Mouse (Mus musculus) urinary bladder, postnatal 25 days (tissue): ENCODE results near the gene Tex13c2.

Experiments used
- DNase-seq: peaks from one replicate; pipeline ENCODE4 v3.0.0; 2022; ENCODE audit warnings: low spot score

Gene Tex13c2

DNA sequence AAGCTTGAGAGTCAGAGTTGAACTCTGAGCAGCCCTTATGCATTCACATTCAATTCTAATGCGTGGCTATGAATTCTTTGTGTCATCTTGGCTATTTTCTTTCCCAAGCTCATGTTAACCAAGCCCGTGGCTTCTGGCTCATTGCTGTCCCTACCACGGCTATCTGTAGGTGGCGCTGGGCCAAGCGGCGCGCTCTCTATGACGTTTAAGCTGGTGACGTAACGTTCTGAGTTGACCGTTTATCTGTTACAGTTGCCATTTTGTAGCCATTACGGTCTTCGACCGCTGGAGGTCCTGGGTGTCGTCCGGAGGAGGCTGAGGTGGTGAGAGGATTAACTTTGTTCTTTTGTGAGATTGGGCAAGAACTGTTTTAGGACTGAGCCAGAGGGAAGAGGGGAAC is at the start of gene Tex13c2:
TSS of gene Tex13c2 (plus strand) at position 246 of the 400 bp plus-strand sequence.
- DNase-seq = no peak

GRCm38 (mm10) chrX:42450305-42450704 is 39.2 kb upstream of the Tex13c2 start:
- DNase-seq = no peak

DNA sequence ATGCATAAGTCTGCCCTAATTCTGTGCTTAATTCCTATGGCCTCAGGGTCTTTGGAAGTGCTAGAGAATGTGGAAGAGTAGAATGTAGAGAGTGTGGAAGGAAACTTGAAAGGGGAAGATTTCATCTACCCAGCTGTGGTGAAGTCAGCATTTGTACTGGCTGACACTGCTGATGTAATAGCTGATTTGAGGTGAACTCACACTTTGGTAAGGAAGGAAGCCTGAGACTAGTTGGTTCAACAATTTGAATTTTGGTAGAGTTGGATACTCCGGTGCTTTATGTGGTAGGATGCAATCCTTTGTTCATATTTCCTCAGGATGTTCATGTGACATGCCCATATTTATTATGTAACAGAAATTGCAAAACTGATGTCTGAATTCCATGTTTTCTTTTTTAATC is 36.5 kb upstream of the Tex13c2 start:
- DNase-seq = no peak

DNA sequence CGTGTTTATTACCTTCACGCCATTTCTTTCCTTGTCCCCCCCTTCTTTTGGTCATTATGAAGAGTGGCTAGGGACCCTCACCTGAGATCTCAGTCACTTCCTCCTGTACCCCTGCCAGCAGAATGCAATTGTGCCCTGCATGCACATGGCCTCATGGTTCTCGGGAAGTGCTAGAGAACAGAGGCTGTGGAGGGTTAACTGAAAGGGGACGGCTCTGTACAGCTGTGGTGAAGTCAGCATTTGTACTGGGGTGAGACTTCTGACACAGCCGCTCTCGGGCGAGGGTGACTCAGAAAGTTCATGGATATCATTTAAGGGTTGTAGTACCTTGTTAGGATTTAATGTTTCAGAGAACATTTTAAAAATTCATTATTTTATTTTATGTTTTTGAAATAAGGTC is 35.0 kb upstream of the Tex13c2 start:
- DNase-seq = no peak

- no peak for DNase-seq
Measured at GRCm38 (mm10) chrX:42490336-42490735, 845 bp downstream of the Tex13c2 start.

- no peak for DNase-seq
Measured at GRCm38 (mm10) chrX:42500538-42500937, 11.0 kb downstream of the Tex13c2 start.

GRCm38 (mm10) chrX:42502291-42503043 is 13.0 kb downstream of the Tex13c2 start, which contains the start of gene Sh2d1a:
Gene Sh2d1a (plus strand): TSS chrX:42502453.
- no peak for DNase-seq

DNA sequence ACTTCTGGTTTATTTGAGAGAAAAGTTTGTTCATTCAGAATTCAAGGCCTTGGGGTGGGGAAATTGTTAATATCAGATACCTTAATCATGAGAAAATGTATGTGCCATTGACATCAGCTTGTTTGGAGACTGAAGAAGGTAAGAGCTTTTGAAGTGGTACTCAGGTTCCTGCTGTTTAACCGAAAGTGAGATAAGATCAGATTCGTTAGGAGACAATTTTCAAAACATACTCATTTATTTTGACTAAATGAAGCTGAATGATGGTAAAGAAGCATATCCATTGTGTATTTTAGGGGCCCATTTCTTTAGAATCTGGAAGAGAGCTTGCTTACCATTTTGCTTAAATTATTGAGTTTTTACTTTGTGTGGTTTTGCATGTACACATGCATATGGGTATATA is 21.6 kb downstream of the Tex13c2 start:
- no peak for DNase-seq

DNA sequence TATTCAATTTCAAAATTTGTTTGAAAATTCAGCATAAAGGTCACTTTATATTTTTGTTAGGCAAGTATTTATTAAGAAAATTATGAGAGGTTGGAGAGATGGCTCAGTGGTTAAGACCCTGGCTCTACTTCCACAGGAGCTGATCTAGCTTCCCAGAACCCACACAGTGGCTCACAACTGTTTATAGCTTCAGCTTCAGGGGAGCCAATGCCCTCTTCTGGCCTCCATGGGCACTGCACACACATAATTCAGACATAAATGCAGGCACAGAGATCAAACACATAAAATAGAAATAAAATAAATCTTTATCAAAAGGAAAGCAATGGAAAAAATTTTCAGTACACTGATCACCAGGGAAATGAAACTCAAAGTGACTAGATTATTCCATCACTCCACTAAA is 23.1 kb downstream of the Tex13c2 start:
- DNase-seq = no peak

- no peak for DNase-seq
Measured at GRCm38 (mm10) chrX:42522868-42523267, 33.4 kb downstream of the Tex13c2 start.

DNA sequence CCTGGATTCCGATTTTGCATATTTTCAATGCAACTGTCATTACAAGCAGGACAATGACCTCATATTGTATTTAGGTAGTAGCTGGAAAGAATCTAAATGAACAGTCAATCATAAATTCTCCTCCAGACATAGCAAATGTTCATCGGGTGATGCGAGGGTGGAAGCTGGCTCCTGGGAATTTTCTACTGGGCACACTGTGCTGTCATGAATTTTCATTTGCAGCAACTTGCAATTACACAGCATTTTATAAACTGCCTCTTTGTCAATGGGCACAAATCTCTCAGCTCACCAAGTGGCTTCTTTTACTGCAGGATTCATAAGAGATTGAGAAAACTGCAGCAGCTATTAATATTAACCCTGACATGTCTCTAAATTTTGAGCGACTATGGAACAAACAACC is 41.2 kb downstream of the Tex13c2 start:
- no peak for DNase-seq

DNA sequence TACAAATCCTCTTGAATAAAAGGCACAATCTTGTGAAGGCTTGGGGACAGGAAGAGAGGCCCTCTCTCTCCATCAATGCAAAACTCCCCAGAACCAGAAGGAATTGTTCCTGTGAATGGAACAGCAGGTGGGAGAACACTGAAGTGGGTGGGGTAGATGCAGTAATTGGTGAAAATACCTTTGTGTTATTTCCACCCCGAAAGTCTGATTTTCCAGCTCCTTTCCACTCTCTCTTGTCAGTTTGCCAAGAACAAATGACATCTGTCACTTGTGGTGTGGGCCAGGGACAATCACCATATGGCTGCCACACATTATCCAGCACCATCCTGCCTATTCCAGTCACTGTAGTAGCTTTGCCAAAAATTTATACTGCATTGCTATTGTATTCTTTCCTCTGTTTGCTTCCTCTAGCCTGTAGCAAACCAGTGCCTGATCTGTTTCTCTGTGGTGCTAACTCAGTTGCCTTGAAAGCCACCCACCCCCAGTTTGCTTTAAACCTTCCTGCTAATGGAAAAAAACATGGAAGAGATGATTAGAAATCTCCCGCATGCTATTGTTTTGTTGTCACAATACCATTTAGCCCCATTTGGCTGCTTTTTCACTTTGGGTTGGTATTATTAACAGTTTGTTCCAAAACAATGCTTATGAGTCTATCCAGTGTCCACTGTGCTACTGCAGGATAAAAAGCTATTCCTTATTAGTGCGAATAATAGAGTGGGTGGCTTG is 50.7 kb downstream of the Tex13c2 start:
- DNase-seq = no peak

DNA sequence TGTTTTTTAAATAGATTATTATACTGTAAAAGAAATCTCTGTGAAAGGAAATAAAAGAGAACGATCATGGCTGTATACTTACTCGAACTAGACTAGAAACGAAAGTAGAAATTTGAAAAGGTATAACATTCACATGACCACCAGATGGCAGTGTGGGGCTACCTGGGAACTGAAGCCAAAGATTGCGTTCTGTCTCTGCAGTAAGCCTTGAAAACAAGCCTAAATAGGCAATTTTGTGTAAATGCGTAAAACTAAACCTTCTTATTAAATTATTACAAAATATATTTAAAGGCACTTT is 51.2 kb downstream of the Tex13c2 start:
- DNase-seq = peak; percentile 65
